Mouse (Mus musculus) T-helper 17 cell (primary cell): ENCODE measurements at regions not wholly inside any gene's neighbourhood (a gene's known extent, or its start where the extent isn't known, plus 50 kb on each side); places are given as distances from the start of the nearest gene placed in this dataset.

Source experiments
- in situ Hi-C, 2 experiments: fragments of 300-600 bp; cut with MboI, MseI; formaldehyde crosslinking; loops; 1 replicate in 1 of 2; 2 replicates in 1 of 2; pipeline ENCODE4 v1.15.1; 2025; ENCODE audit warnings: high pct_unique_total_duplicates in 2 of 2

- in situ Hi-C loops: no loop called here
Measured at GRCm38 (mm10) chr3:120898931-120899330, 272.6 kb downstream of the Rwdd3 start.

GRCm38 (mm10) chr3:120898258-120898657 lies 273.2 kb downstream of the Rwdd3 start:
- in situ Hi-C loops: no loop called here

GRCm38 (mm10) chr3:120897758-120898157 lies 273.7 kb downstream of the Rwdd3 start:
- in situ Hi-C loops: no loop called here

- in situ Hi-C loops: no loop called here
Measured at GRCm38 (mm10) chr3:120897221-120897620, 274.3 kb downstream of the Rwdd3 start.

- in situ Hi-C loops: no loop called here
Measured at GRCm38 (mm10) chr3:120886063-120886841, 285.2 kb downstream of the Rwdd3 start.

- in situ Hi-C loops: no loop called here
Measured at GRCm38 (mm10) chr3:120885401-120885800, 286.1 kb downstream of the Rwdd3 start.

GRCm38 (mm10) chr3:120884189-120884588 lies 287.3 kb downstream of the Rwdd3 start:
- in situ Hi-C loops: no loop called here

GRCm38 (mm10) chr3:120883650-120884049 lies 287.8 kb downstream of the Rwdd3 start:
- in situ Hi-C loops: no loop called here

GRCm38 (mm10) chr3:120879409-120879808 lies 292.1 kb downstream of the Rwdd3 start:
- in situ Hi-C loops: no loop called here

GRCm38 (mm10) chr3:120875740-120876139 lies 295.8 kb downstream of the Rwdd3 start:
- in situ Hi-C loops: no loop called here

GRCm38 (mm10) chr3:120865036-120865435 lies 306.5 kb downstream of the Rwdd3 start:
- in situ Hi-C loops: no loop called here

- in situ Hi-C loops: no loop called here
Measured at GRCm38 (mm10) chr3:120861641-120862040, 309.9 kb downstream of the Rwdd3 start.

- in situ Hi-C loops: no loop called here
Measured at GRCm38 (mm10) chr3:120858281-120858680, 313.2 kb downstream of the Rwdd3 start.

GRCm38 (mm10) chr3:120854322-120854721 lies 317.2 kb downstream of the Rwdd3 start:
- in situ Hi-C loops: no loop called here

- in situ Hi-C loops: no loop called here
Measured at GRCm38 (mm10) chr3:120843623-120844022, 327.9 kb downstream of the Rwdd3 start.

GRCm38 (mm10) chr3:120823536-120823935 lies 348.0 kb downstream of the Rwdd3 start:
- in situ Hi-C loops: no loop called here

- in situ Hi-C loops: no loop called here
Measured at GRCm38 (mm10) chr3:120811901-120812300, 359.6 kb downstream of the Rwdd3 start.

GRCm38 (mm10) chr3:120810527-120810926 lies 361.0 kb downstream of the Rwdd3 start:
- in situ Hi-C loops: no loop called here

- in situ Hi-C loops: no loop called here
Measured at GRCm38 (mm10) chr3:120810048-120810447, 361.4 kb downstream of the Rwdd3 start.

GRCm38 (mm10) chr3:120786659-120787058 lies 384.8 kb downstream of the Rwdd3 start:
- in situ Hi-C loops: loop anchor here in 1 of 2 experiments (25.0 kb wide), 1 partner anchor 301 kb away; no protein-coding TSS in a partner anchor

GRCm38 (mm10) chr3:120781486-120781885 lies 390.0 kb downstream of the Rwdd3 start:
- in situ Hi-C loops: loop anchor here in 1 of 2 experiments (25.0 kb wide), 1 partner anchor 306 kb away; no protein-coding TSS in a partner anchor

- in situ Hi-C loops: loop anchor here in 1 of 2 experiments (25.0 kb wide), 1 partner anchor 308 kb away; no protein-coding TSS in a partner anchor
Measured at GRCm38 (mm10) chr3:120779091-120779490, 392.4 kb downstream of the Rwdd3 start.

GRCm38 (mm10) chr3:120774951-120775350 lies 396.5 kb downstream of the Rwdd3 start:
- in situ Hi-C loops: loop anchor here in 1 of 2 experiments (25.0 kb wide), 1 partner anchor 312 kb away; no protein-coding TSS in a partner anchor
